Mouse (Mus musculus): ENCODE data around the gene Esp8.
"Not testable (repeated sequence)": the region's sequence is repeated elsewhere in the genome, so short reads cannot be mapped to it uniquely, and the experiment has no call there.

Esp8 gene

DNA sequence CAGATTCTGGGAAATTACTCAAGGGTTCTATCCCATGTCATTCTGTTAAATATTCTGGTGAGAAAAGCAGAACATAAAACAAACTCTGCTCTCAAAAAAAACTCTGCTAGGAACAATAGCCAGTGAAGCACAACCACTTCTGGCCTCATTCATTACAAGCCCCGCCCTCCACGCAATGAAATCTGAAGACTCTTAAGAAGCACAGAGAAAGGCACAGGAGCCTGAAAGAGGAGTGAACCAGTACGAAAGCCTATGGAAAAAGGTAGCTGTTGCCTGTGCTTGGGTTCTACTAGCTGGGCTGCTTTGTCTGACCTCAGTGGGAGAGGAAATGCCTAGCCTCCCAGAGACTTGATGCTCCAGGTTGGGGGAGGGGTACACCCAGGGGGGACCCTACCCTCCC lies at the start of gene Esp8:
Gene Esp8 (plus strand): TSS at position 205 of the 400 bp plus-strand sequence.
- no peak for DNase-seq (ENCODE audit: low spot score)

DNA sequence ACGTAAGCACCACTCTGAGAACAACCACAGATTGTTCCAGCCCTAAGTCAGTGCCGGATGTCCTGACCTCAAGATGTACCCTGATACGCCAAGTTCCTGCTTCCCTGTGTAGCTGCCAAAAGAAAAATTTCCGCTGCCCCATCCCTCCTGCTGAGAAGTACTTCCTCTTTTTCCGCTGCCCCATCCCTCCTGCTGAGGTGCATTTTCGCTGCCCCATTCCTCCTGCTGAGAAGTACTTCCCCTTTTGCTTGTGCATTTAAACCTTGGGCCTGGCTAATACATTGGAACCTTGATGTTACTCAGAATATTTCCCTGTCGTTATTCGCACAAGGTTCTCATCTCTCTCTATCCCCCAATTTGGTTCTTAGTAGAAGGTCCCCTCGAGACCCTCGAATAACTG lies 36.3 kb upstream of the Esp8 start:
- not testable (repeated sequence) for DNase-seq (ENCODE audit: low spot score)

DNA sequence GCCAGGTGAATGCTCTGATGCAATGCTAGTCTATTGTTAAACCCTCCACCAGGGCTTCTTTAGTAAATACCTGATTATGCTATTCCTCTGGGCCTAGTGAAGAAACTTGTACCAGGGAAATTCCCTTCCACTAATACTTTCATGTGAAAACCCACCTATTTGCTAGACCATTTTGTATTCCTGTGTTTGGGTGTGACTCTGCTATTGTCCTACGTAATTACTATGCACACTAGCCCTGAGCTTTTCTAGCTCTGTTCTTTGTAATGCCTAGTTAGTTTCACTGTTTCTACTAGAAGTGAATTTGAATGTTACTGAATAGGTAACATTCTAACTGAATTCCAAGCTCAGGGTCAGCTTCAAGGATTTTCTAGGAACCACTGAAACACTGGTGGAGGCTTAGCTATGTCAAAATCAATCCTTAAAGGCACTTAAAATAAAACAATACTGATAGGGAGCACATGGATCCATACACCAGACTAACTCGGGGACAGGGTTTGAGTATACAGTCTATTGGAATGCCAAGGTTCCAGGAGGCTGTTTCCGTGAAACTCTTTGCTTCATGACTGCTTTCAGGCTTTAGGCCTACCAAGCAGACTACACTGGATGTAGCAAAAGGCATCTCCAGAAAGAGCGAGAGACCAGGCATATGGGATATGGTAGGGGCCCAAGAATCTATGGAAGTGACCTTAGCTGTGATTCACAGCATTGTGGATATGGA lies 24.2 kb upstream of the Esp8 start:
- not testable (repeated sequence) for DNase-seq (ENCODE audit: low spot score)

DNA sequence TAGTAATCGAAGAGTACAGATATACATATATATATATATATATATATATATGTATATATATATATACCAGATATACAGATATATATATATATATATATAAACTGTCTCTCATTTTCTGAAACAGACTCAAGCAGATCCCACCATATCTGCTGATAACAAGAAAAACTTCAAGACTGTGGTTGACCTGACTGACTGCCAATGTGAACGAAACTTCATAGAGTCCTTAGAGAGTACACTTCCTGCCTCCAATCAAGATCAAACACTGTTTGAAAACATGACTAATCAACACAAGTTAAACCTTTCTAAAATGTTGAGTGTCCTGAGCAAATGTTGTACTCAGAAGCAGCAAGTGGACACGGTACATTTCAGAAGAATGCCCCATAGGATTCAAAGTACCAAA lies 10.0 kb downstream of the Esp8 start:
- DNase-seq (ENCODE audit: low spot score) = no peak

DNA sequence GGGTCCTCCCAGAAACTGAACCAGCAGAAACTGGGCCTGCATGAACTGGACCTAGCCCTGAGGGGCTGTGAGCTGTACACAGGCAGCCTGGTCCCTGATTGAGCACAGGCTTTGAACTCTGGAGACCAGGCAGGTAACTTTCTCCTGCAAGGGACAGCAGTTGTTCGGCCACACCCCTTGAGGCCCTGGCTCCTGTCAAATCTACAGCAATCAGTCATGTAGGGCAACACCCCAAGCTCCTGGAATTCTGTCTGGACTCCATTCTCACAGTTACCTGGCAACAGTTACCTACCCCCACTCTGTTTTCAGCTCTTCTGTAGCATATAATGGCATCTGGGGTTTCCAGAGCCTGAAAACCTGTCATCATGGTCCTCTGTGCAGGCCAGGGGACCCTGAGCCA lies 11.3 kb downstream of the Esp8 start:
- no peak for DNase-seq (ENCODE audit: low spot score)

DNA sequence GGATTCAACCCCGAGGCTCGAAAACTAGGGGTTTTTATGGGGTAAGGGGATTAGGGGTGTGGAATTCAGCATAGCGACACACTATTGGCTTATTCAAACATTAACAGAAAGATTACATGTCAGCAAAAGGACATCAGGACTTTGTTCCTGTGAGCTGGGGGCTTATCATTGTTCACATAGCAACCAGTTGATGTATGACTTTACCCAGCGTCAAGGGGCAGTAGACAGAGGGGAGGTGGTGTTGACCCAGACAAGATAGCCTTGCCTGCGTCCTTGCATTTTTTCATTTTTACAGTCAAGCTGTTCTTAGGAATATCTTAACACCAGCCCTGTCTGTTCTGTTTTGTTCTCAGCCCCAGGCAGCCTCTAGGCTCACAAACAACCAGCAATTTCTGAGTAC lies 27.2 kb downstream of the Esp8 start:
- DNase-seq (ENCODE audit: low spot score) = not testable (repeated sequence)

DNA sequence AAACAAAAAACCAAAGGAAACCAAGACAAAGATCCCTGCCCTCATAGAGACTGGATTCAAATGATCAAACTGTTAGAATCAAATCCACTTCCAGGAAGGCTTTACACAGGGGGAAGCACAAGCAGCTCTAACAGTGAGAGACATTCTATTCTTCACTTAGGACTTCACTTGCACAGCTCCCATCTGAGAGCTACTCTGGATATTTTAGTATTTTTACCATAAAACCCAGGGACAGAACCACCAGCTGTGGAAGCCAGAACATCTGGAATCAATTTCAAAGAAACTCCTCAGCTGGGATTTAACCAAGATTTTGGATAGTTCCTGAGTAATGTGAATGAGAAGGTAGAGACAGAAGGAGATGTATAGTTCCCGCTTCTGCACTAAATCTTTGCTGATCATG lies 33.6 kb downstream of the Esp8 start:
- no peak for DNase-seq (ENCODE audit: low spot score)

DNA sequence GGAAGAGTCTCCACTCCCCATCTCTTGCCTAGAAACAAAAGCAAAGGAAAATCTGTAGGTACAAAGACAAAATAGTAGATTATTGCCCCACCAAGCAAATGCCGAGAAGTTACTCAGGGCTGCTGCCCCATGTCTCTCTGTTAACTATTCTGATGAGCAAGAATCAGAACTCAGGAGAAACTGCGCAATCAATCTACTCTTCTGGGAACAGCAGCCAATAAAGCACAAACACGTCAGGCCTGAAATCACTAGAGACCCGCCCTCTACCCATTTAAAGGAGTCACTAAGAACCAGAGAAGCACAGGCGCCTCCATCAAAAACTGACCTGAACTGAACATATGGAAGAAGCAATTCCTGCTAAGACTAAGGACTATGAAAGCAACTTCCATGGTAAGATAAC lies 41.4 kb downstream of the Esp8 start, which contains the start of gene Esp6:
Gene Esp6 (plus strand): TSS at position 301 of the 400 bp plus-strand sequence.
- DNase-seq (ENCODE audit: low spot score) = no peak

Measured in layer of hippocampus, adult 11-12 months (tissue).